Mouse (Mus musculus): ENCODE results near the gene Smyd1.
"Not testable (repeated sequence)": the region's sequence is repeated elsewhere in the genome, so short reads cannot be mapped to it uniquely, and the experiment has no call there.

The Smyd1 gene

GRCm38 (mm10) chr6:71321826-71322283 lies at the start of gene Smyd1:
Gene Smyd1 (minus strand): TSS chr6:71322233.
- no peak for DNase-seq (ENCODE audit: low spot score)

- no peak for DNase-seq (ENCODE audit: low spot score)
These were observed 49.1 kb upstream of the Smyd1 start for GRCm38 (mm10) chr6:71371085-71371605.

- no peak for DNase-seq (ENCODE audit: low spot score)
These were observed 47.4 kb upstream of the Smyd1 start for GRCm38 (mm10) chr6:71369416-71369815.

- DNase-seq (ENCODE audit: low spot score), result no peak
These were observed 42.0 kb upstream of the Smyd1 start for GRCm38 (mm10) chr6:71363995-71364394.

- DNase-seq (ENCODE audit: low spot score), result peak; percentile 81
These were observed 39.2 kb upstream of the Smyd1 start for GRCm38 (mm10) chr6:71361156-71361670.

GRCm38 (mm10) chr6:71360751-71361150 lies 38.7 kb upstream of the Smyd1 start:
- no peak for DNase-seq (ENCODE audit: low spot score)

- no peak for DNase-seq (ENCODE audit: low spot score)
These were observed 38.2 kb upstream of the Smyd1 start for GRCm38 (mm10) chr6:71360221-71360620.

- DNase-seq (ENCODE audit: low spot score), result no peak
These were observed 35.5 kb upstream of the Smyd1 start for GRCm38 (mm10) chr6:71357493-71357892.

GRCm38 (mm10) chr6:71353722-71354121 lies 31.7 kb upstream of the Smyd1 start:
- no peak for DNase-seq (ENCODE audit: low spot score)

- DNase-seq (ENCODE audit: low spot score), result no peak
These were observed 30.9 kb upstream of the Smyd1 start for GRCm38 (mm10) chr6:71352866-71353427.

- DNase-seq (ENCODE audit: low spot score), result no peak
These were observed 30.2 kb upstream of the Smyd1 start for GRCm38 (mm10) chr6:71352201-71352600.

GRCm38 (mm10) chr6:71351201-71351600 lies 29.2 kb upstream of the Smyd1 start:
- DNase-seq (ENCODE audit: low spot score), result no peak

- no peak for DNase-seq (ENCODE audit: low spot score)
These were observed 26.0 kb upstream of the Smyd1 start for GRCm38 (mm10) chr6:71348006-71348405.

GRCm38 (mm10) chr6:71341179-71341578 lies 19.1 kb upstream of the Smyd1 start:
- DNase-seq (ENCODE audit: low spot score), result no peak

GRCm38 (mm10) chr6:71339351-71339750 lies 17.3 kb upstream of the Smyd1 start:
- DNase-seq (ENCODE audit: low spot score), result no peak

GRCm38 (mm10) chr6:71338941-71339340 lies 16.9 kb upstream of the Smyd1 start:
- DNase-seq (ENCODE audit: low spot score), result no peak

GRCm38 (mm10) chr6:71337666-71338065 lies 15.6 kb upstream of the Smyd1 start:
- no peak for DNase-seq (ENCODE audit: low spot score)

GRCm38 (mm10) chr6:71333578-71334273 lies 11.7 kb upstream of the Smyd1 start:
- DNase-seq (ENCODE audit: low spot score), result no peak

GRCm38 (mm10) chr6:71333031-71333430 lies 11.0 kb upstream of the Smyd1 start:
- no peak for DNase-seq (ENCODE audit: low spot score)

- no peak for DNase-seq (ENCODE audit: low spot score)
These were observed 10.4 kb upstream of the Smyd1 start for GRCm38 (mm10) chr6:71332236-71332965.

GRCm38 (mm10) chr6:71331491-71331890 lies 9.5 kb upstream of the Smyd1 start:
- DNase-seq (ENCODE audit: low spot score), result not testable (repeated sequence)

- no peak for DNase-seq (ENCODE audit: low spot score)
These were observed 8.5 kb upstream of the Smyd1 start for GRCm38 (mm10) chr6:71330486-71330885.

- DNase-seq (ENCODE audit: low spot score), result no peak
These were observed 7.8 kb upstream of the Smyd1 start for GRCm38 (mm10) chr6:71329881-71330280.
